Mouse (Mus musculus) brain, embryonic 14.5 days (tissue): ENCODE measurements around the gene C4b.

Experiments
- CTCF ChIP-seq: fragments of 200-500 bp; IDR thresholded peaks from 2 replicates; pipeline ENCODE4 v1.5.1; 2012; ENCODE audit warnings: inconsistent platforms, mild to moderate bottlenecking, moderate library complexity, borderline replicate concordance; ENCODE audit not compliant: insufficient read depth, insufficient read length; ENCODE audit errors: extremely low read depth
- POLR2A ChIP-seq: fragments of 200-500 bp; IDR thresholded peaks from 2 replicates; pipeline ENCODE4 v1.6.1; 2012; ENCODE audit warnings: mild to moderate bottlenecking, inconsistent platforms, borderline replicate concordance; ENCODE audit not compliant: poor library complexity, insufficient read depth, insufficient read length, severe bottlenecking; ENCODE audit errors: extremely low read depth

- TF ChIP-seq CTCF (no peak), POLR2A (no peak)
Observed at GRCm38 (mm10) chr17:34777680-34778325, 34.1 kb upstream of the C4b start.
